Comparison of ENCODE assay signal across 8 mouse cellular contexts in the genomic region with DNA sequence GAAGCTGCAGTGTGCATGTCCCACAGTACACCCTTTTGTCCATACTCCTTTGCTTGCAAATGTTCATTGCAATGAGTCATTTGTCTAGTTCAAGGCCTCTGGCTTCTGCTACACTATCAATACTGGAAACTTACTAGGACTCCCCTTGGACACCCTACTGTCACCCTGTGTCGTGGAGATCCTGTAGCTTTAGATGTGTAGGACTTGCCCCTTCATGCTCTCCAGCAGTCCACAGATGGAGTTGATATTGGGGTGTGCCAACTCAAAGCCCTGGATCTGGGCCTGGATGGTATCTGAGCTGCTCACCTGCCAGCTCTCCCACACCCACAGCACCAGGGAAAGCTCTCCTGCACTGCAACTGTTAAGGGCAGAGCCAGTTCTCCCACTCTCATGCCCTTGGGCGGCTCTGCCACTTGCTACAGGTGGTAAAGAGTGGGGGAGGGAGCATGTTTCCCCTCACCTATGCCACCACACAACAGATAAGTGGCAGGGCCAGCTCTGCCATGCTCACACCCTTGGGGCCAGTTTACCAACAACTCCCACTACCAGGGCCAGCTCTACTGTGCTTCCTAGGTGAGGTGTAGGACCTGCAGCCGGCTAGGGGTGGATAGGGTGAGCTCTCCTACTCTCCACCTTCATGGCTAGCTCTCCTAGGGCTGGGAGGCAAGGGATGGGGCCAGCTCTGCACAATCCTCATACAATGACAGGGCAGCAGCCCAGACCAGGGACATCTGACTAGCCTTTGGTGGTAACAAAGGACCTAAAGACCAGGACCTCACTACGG. TPM values are rescaled to one million over a fixed set of nuclear protein-coding genes. Genes with fewer than 3 reads are reported as not detected.
A peak's percentile ranks its signal among the peaks of the same experiment; 100 is the strongest.
DNase-seq lines count a peak whose midpoint lies in the region; ATAC-seq lines count a peak whose summit lies in the region.

No protein-coding gene starts in this region.

- H3K9ac ChIP-seq in heart, embryonic 12.5 days, result no peak overlapping the region
- H3K9ac ChIP-seq in hindbrain, embryonic 14.5 days, result no peak overlapping the region

- ATAC-seq in heart, embryonic 12.5 days (ENCODE audit: insufficient number of reproducible peaks, low FRiP score), result 0 out of 2 replicates have a peak, but pooled peaks have one; percentile 7
- ATAC-seq in activated CD4-positive, CD25-positive, alpha-beta regulatory T cell, adult 4 months, result peak; percentile 19
- ATAC-seq in hindbrain, embryonic 14.5 days (ENCODE audit: low FRiP score), result peak; percentile 32; the same call in 1 of the 2 replicates
- peak; percentile 21 for ATAC-seq in megakaryocyte progenitor cell, adult 5-6 weeks (replicated peaks; ENCODE audit: poor library complexity)

- H3K4me2 ChIP-seq in heart, embryonic 12.5 days, result no peak overlapping the region
- H3K4me2 ChIP-seq in hindbrain, embryonic 14.5 days (replicated peaks), result no peak overlapping the region

- peaks cover 37% of the 10 kb centered on the region for H3K36me3 ChIP-seq in heart, embryonic 12.5 days
- peaks cover 31% of the 10 kb centered on the region for H3K36me3 ChIP-seq in hindbrain, embryonic 14.5 days (replicated peaks; ENCODE audit: control insufficient read depth, insufficient read depth)

- no peaks in the 10 kb centered on the region for H3K27me3 ChIP-seq in heart, embryonic 12.5 days (replicated peaks)
- no peaks in the 10 kb centered on the region for H3K27me3 ChIP-seq in hindbrain, embryonic 14.5 days (ENCODE audit: control insufficient read depth, insufficient read depth, low read length)

- H3K27ac ChIP-seq in heart, embryonic 12.5 days (ENCODE audit: poor library complexity, severe bottlenecking), result no peak overlapping the region
- H3K27ac ChIP-seq in hindbrain, embryonic 14.5 days, result no peak overlapping the region

- H3K9me3 ChIP-seq in heart, embryonic 12.5 days (replicated peaks), result no peaks in the 10 kb centered on the region
- H3K9me3 ChIP-seq in hindbrain, embryonic 14.5 days (ENCODE audit: control insufficient read depth, low read length), result no peaks in the 10 kb centered on the region

- DNase-seq in heart, adult 11 months, result no peak
- DNase-seq in hindbrain, embryonic 14.5 days (ENCODE audit: low spot score), result no peak
- no peak for DNase-seq in thymus, postnatal 36 days
- no peak for DNase-seq in c-Kit-positive CD71-positive TER-119-positive erythroid progenitor cells, embryonic 14.5 days (ENCODE audit: low spot score)
- DNase-seq in ovary, postnatal 36 days (ENCODE audit: low spot score), result no peak

- 35% methylated on average over 4 of the region's 4 CpGs for WGBS in heart, embryonic 12.5 days
- WGBS in hindbrain, embryonic 14.5 days, result 45% methylated on average over 4 of the region's 4 CpGs

- H3K4me1 ChIP-seq in heart, embryonic 12.5 days (replicated peaks), result peaks cover 18% of the 10 kb centered on the region
- H3K4me1 ChIP-seq in hindbrain, embryonic 14.5 days (replicated peaks; ENCODE audit: control insufficient read depth, insufficient read depth, low read length), result no peaks in the 10 kb centered on the region

- H3K4me3 ChIP-seq in heart, embryonic 12.5 days, result no peak overlapping the region
- H3K4me3 ChIP-seq in hindbrain, embryonic 14.5 days (replicated peaks; ENCODE audit: low read length), result no peak overlapping the region

RNA-seq across cellular contexts. Expression of a gene that starts 13.1 kb away (rescaled TPM):
- polyA plus RNA-seq in heart, embryonic 12.5 days (2016; fragmentation: Nextera tagmentation; extraction: Ambion mirVana), result 403 and 415 TPM in 2 replicates
- polyA plus RNA-seq in activated CD4-positive, CD25-positive, alpha-beta regulatory T cell, adult 4 months (2017; shearing (Covaris generic)), result 1,000 to 10,000 TPM; 1,580 to 2,609 TPM
- 379 and 486 TPM in 2 replicates for polyA plus RNA-seq in hindbrain, embryonic 14.5 days (2014; fragmentation: Nextera tagmentation; extraction: Ambion mirVana)
- total RNA-seq in megakaryocyte progenitor cell, adult 5-6 weeks (2015), result 2,608 and 2,622 TPM in 2 replicates
- total RNA-seq in megakaryocyte progenitor cell, adult 5-6 weeks (2017), result 871 and 1,175 TPM in 2 replicates

RNA-seq across cellular contexts. Expression of a gene that starts 26.6 kb away (rescaled TPM):
- 369 and 385 TPM in 2 replicates for polyA plus RNA-seq in heart, embryonic 12.5 days (2016; fragmentation: Nextera tagmentation; extraction: Ambion mirVana)
- polyA plus RNA-seq in activated CD4-positive, CD25-positive, alpha-beta regulatory T cell, adult 4 months (2017; shearing (Covaris generic)), result 100 to 1,000 TPM; 451 to 533 TPM
- 403 and 404 TPM in 2 replicates for polyA plus RNA-seq in hindbrain, embryonic 14.5 days (2014; fragmentation: Nextera tagmentation; extraction: Ambion mirVana)
- total RNA-seq in megakaryocyte progenitor cell, adult 5-6 weeks (2015), result 231 and 246 TPM in 2 replicates
- total RNA-seq in megakaryocyte progenitor cell, adult 5-6 weeks (2017), result 214 and 220 TPM in 2 replicates
